Mouse (Mus musculus) c-Kit-positive CD71-positive TER-119-negative erythroid progenitor cells, embryonic 14.5 days (primary cell): ENCODE results near the gene Chid1.

Experiments
- DNase-seq: peaks from one replicate; pipeline ENCODE4 v3.0.0-alpha.2; 2013; ENCODE audit warnings: low read depth

The Chid1 gene

GRCm38 (mm10) chr7:141476226-141476980 is 63.3 kb downstream of the Chid1 start:
- no peak for DNase-seq

DNA sequence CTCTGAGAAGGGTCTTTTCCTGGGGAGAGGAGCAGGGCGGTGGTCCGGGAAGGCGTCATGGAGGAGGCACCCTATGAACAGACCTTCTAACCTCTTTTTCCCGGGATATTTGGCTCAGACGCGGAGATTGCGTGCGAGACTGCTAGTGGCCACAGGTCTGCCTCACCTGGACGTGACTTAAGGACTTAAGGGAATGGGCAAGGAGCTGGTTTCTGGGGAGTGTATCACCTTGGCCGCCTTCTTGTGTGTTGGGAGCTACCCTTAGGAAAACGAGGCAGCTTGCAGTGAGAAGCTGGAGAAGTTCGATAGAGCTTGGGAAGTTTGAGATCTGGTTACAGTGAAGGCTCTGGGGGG is 63.9 kb downstream of the Chid1 start:
- DNase-seq, result no peak

DNA sequence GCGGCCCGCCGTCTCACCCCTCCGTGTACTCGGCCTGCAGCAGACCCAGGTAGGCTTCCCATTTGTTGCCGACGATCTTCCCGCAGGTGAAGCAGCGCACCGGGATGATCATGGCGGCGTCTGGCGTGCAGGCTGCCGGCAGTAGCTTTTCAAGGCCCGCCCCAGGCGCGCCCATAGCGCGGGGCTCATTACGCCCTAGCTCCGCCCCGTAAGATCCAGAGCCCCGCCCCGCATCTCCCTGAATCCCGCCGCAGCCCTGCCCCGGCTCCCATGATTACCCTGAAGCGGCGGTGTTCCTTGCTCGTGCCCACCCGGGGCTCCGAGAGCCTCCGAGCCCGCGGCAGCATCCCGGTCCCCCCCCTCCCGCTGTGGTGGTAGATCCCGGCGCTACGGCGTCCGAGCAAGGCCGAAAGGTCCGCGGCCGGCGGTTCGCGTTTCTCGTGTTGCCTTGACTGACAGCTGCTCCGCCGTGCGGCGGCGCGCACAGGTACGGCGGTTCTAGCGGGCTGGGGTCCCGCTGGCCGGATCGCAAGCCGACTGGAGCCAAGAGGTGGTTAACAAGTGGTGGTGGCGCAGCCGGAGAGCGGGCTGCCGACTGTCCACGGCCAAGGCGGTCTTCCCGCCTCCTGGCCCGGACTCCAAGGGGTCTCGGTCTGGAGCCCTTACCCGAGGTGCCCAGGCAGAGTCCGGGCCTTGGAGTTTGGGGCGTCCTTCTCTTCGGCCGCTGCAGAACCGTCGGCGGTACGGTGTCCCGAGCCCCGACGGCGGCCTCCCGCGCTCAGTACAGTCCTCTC is 64.4 kb downstream of the Chid1 start, which contains the start of the genes Polr2l and Tspan4:
Gene Polr2l, minus strand, starts transcription at position 122 of the 794 bp plus-strand sequence.
Gene Tspan4, plus strand, starts transcription at position 230 of the 794 bp plus-strand sequence.
- peak; percentile 75 for DNase-seq

DNA sequence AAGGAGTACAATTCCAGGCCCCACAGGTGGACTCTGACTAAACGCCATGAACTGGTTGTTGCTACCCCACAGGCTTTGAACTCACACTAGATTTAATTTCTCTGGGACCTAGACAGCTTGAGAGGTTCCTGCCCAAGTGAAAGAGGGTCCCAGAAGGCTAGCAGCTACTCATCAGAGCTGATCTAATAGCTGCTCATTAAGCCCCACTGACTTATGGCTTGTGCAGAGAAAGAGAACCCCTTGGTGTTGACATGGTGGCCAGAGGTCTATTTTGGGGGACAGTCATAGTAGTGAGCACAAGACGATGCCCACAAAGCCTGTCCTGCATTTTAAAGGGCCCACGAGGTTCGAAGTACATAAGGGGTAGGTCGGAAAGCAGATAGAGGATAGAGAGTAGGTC is 65.5 kb downstream of the Chid1 start:
- no peak for DNase-seq

- no peak for DNase-seq
Observed at GRCm38 (mm10) chr7:141472763-141473162, 66.9 kb downstream of the Chid1 start.

DNA sequence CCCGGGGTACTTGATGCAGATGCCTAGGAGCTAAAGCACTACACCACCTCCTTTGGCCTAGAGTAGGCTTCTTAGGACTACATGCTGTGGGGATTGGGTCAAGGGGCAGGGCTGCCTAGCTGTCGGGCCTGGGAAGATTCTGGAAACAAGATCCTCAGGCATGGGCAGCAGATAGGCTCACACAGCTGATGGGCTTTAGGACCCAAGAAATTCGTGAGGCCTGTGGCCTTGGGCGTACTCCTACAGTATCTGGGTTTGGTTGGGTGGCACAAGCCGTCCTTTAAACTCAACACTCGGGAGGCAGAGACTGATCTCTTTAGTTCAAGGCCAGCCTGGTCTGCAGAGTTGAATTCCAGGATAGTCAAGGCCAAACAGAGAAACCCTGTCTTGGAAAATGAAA is 67.4 kb downstream of the Chid1 start:
- DNase-seq, result no peak

DNA sequence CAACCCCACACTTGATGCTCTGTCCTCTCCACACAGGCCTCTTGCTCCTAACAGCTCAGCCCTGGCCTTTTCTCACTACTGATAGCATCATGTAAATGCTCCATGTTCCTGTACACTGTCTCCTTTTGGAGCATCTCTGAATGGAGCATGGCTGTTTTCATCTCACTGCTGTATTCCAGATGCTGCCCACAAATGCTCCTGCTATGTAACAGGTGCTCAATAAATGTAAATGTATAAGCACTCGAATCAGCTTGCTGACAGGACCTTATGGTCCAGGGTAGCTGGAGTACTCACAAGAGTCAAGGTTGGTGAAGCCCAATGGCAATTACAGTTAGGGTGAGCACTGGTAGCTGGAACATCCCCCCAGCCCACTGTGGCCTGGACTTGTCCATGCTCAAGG is 68.4 kb downstream of the Chid1 start:
- no peak for DNase-seq

DNA sequence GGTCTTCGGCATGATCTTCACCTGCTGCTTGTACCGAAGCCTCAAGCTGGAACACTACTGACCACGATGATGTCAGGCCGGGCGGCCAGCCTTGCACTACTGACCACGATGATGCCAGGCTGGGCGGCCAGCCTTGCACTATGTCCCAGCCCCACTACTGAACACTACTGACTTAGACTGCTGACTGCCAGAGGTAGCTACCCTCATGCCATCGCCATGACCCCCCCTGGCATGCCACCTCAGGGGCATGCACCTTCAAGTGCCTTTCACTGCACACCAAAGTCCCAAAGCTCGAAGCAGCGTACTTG is 69.1 kb downstream of the Chid1 start:
- DNase-seq, result no peak

DNA sequence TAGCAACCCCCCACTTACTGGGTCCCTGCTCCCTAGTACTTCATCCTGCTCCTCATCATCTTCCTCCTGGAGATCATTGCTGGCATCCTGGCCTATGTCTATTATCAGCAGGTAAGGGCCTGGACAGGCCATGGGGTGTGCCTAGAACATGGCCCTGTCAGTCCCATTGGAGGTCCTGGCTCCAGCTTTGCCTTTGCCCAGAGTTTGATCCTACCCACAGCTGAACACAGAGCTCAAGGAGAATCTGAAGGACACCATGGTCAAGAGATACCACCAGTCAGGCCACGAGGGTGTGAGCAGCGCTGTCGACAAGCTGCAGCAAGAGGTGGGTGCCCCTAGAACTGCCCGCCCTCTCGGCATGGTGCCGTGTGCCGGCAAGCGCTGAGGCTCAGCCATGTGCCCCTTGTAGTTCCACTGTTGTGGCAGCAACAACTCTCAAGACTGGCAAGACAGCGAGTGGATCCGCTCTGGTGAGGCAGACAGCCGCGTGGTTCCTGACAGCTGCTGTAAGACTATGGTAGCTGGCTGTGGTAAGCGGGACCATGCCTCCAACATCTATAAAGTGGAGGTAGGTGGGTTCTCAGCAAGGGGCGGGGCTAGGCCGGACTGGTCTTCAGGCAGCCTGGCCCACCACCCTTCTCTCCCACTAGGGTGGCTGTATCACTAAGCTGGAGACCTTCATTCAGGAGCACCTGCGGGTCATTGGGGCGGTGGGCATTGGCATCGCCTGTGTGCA is 69.6 kb downstream of the Chid1 start:
- DNase-seq, result no peak

- no peak for DNase-seq
Observed at GRCm38 (mm10) chr7:141469352-141469751, 70.3 kb downstream of the Chid1 start.

- DNase-seq, result peak; percentile 77
Observed at GRCm38 (mm10) chr7:141468522-141469211, 71.0 kb downstream of the Chid1 start.

GRCm38 (mm10) chr7:141468164-141468521 is 71.5 kb downstream of the Chid1 start:
- no peak for DNase-seq

DNA sequence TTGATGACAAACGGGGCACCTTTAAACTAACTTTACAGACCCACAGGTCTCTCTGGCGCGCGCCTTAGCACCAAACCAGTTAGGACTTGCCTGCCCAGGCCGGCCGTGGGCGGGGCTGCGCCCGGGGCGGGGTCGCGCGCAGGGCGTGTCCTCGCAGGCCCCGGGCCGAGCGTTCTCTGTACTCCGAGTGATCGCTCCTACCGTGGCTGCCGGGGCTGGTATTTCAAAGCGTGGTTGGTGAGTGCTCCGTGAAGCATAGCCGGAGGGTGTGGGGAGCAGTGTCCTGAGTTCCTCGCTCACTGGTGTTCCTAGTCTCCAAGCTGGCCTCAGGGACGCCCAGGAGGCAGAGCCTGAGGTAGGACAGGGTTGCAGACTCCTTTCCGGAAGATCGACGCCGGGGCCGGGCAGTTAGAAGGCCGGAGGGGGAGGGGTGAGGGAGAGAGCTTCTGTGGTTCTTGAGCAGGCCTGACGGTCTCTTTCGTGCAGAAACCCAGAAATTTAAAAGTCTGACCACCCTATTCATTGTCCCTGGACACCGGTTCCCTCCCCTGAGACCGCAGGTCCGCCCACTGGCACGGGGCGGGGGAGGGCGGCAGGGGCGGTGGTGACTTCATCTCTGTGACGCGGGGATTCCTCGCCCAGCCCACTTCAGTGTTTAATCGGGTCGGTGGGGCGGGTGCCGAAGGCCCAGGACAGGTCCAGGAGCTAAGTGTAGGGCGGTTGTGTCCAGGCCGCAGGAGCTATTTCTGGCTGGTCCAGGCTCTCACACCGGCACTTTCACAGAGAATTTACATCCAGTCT is 72.2 kb downstream of the Chid1 start, which contains the start of gene Cd151:
Gene Cd151, plus strand, starts transcription at position 163 of the 801 bp plus-strand sequence.
- DNase-seq, result no peak

GRCm38 (mm10) chr7:141466607-141467148 is 73.0 kb downstream of the Chid1 start:
- DNase-seq, result no peak

DNA sequence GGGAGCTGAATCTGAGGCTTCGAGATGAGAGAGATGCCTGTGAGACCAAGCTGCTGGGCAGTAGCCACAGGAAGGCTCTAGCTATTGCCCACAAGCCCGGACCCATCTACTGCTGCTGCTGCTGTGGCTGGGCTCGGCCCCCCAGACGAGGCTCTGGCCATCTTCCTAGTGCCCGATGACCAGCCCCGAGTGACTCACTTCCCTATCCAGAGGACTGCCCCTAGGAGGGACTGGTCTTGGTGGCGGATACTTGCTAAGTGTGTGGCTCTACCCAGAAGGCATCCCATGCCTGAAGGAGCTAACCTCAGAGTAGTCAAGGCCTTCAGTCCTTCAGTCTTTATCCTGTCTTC is 73.6 kb downstream of the Chid1 start:
- DNase-seq, result no peak

- DNase-seq, result no peak
Observed at GRCm38 (mm10) chr7:141465388-141466044, 74.1 kb downstream of the Chid1 start.

DNA sequence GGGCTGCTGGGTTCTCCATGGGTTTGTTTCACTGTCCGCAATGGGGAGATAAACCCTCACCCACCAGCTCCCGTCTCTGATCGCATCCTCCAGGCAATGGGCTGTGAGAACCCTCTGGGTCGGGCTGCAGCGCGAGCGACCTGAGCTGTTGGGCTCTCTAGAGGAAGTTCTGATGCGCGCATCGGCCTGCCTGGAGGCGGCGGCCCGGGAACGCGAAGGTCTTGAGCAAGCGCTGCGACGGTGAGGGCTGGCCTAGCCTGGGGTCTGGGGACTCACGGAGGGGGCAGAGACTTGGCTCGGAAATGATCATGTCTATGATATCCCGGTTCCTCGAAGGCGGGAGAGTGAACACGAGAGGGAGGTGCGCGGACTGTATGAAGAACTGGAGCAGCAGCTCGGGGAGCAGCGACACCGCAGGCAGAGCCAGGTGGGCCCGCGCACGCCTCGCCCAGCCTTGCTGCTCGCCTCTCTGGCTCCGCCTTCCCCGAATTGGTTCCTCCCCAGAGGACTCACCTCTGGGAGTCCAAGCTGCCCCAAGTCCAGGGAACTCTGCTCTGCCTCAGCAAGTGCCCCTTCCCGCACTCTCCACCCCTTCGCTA is 75.0 kb downstream of the Chid1 start:
- DNase-seq, result no peak

- no peak for DNase-seq
Observed at GRCm38 (mm10) chr7:141463824-141464602, 75.6 kb downstream of the Chid1 start.

DNA sequence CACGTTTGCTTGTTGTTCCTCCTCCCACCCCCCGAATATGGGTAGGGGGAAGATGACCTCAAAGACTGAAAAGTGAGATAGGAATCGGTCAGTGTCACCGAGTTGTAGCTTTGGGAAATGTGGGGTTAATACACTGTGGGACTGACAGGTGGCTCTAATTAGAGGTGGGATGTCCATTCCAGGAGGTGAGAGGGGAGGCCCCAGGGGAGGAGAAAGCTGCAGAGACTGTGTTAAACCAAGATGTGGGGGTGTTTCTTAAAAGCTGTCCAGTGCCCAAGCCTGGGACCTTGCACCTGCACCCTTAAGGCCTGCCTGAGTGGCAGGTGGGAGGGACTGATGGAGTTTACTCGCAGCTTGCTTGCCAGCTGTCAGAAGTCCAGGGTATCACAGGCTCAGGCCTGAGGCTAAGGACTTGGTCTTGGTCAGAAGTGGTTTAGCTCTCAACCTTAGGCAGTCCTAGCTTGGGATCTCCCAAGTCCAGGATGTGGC is 77.3 kb downstream of the Chid1 start:
- DNase-seq, result no peak
